Mouse (Mus musculus) bone marrow, adult 2 months (tissue): Measurements from ENCODE around the gene 2010315B03Rik. TPM values are rescaled to one million over a fixed set of nuclear protein-coding genes. Genes with fewer than 3 reads are reported as not detected.

Experiments used
- H3K27ac ChIP-seq: fragments of 200-500 bp; 2 replicates; pipeline ENCODE4 v1.5.1; 2012; ENCODE audit warnings: low read depth, mild to moderate bottlenecking, control low read depth, inconsistent platforms, low read length; ENCODE audit not compliant: control insufficient read depth, poor library complexity, insufficient read depth
- H3K4me1 ChIP-seq: fragments of 200-500 bp; 2 replicates; pipeline ENCODE4 v1.6.1; 2011; ENCODE audit warnings: low read length; ENCODE audit not compliant: control insufficient read depth, insufficient read depth
- H3K4me3 ChIP-seq: fragments of 200-500 bp; replicated peaks from 2 replicates; pipeline ENCODE3; 2011; ENCODE audit warnings: mild to moderate bottlenecking, low read depth, low read length, control low read depth; ENCODE audit not compliant: control insufficient read depth
- POLR2A ChIP-seq: fragments of 200-500 bp; IDR thresholded peaks from 2 replicates; pipeline ENCODE4 v1.6.1; 2011; ENCODE audit warnings: low read depth, mild to moderate bottlenecking, control low read depth, low read length, borderline replicate concordance; ENCODE audit not compliant: control insufficient read depth
- polyA plus RNA-seq: library from polyadenylated mRNA; stranded (reverse); fragments of >200 nt; gene quantifications from 2 replicates; pipeline ENCODE4 v1.2.4, GENCODE M21; 2011; ENCODE audit warnings: low replicate concordance; ENCODE audit not compliant: missing spikeins, insufficient read depth, insufficient read length

2010315B03Rik gene
- polyA plus RNA-seq, 1 experiment, result 3.7 TPM

GRCm38 (mm10) chr9:124251438-124251837 is 61.1 kb downstream of the 2010315B03Rik start:
- no peak overlapping the region for H3K4me3 ChIP-seq
- no peak for TF ChIP-seq POLR2A
- no peaks in the 10 kb centered on the region for H3K4me1 ChIP-seq
- no peak overlapping the region for H3K27ac ChIP-seq

Other genes starting within 250 kb of the 2010315B03Rik start
- gene Ccr2, start 210.7 kb downstream of the 2010315B03Rik start, polyA plus RNA-seq, result 10.1 and 21.5 TPM in 2 replicates
- 0.77 TPM in 1 of 2 replicates, not detected in the other for gene Ccr5, start 191.2 kb downstream of the 2010315B03Rik start, polyA plus RNA-seq
- 58.3 and 67.8 TPM in 2 replicates for gene Ppp2r3d, start 164.2 kb upstream of the 2010315B03Rik start, polyA plus RNA-seq
- not detected in 2 replicates for gene Gm21836, start 181.1 kb upstream of the 2010315B03Rik start, polyA plus RNA-seq